Comparison of ENCODE assay signal across 10 mouse cellular contexts in genomic region chr13:83715971-83716615, GRCm38 (mm10).
A peak's percentile ranks its signal among the peaks of the same experiment; 100 is the strongest.
DNase-seq lines count a peak whose midpoint lies in the region; ATAC-seq and TF ChIP-seq lines count a peak whose summit lies in the region.
"Had no signal": no experiment of that assay in that cellular context is flagged by ENCODE, and none has a peak within 500 bp of the region (broad histone marks: within the 10 kb centered on the region; RNA-seq: fewer than 3 reads in every experiment).

No protein-coding gene starts in this region.

- no peak for ATAC-seq in lung, postnatal 0 days
- ATAC-seq in embryonic facial prominence, embryonic 12.5 days (ENCODE audit: insufficient number of reproducible peaks, insufficient read depth, low FRiP score, low TSS enrichment), result no peak

- no peaks in the 10 kb centered on the region for H3K4me1 ChIP-seq in lung, postnatal 0 days (ENCODE audit: insufficient read depth, low read depth, low read length)
- H3K4me1 ChIP-seq in embryonic facial prominence, embryonic 12.5 days, result 0 out of 2 replicates have a peak, but pooled peaks cover 4% of the 10 kb centered on the region

- no peak for DNase-seq in lung, postnatal 0 days (ENCODE audit: low spot score)
- no peak for DNase-seq in lung, postnatal 25 days (ENCODE audit: low spot score)
- DNase-seq in layer of hippocampus, postnatal 36 days, result peak; percentile 14 to 28
- DNase-seq in retina, postnatal 1 day, result peak; percentile 56
- no peak for DNase-seq in spleen, postnatal 36 days (ENCODE audit: low spot score in 2 of 2)
- no peak for DNase-seq in urinary bladder, adult 18-20 months (ENCODE audit: low spot score in 2 of 2)
- no peak for DNase-seq in T-cell, adult 2 months (ENCODE audit: low spot score)

- H3K27me3 ChIP-seq in lung, postnatal 0 days (replicated peaks; ENCODE audit: insufficient read depth, low read length), result peaks cover 62% of the 10 kb centered on the region
- H3K27me3 ChIP-seq in embryonic facial prominence, embryonic 12.5 days, result peaks cover 76% of the 10 kb centered on the region

- no peaks in the 10 kb centered on the region for H3K9me3 ChIP-seq in lung, postnatal 0 days (ENCODE audit: low read length)
- H3K9me3 ChIP-seq in embryonic facial prominence, embryonic 12.5 days, result no peaks in the 10 kb centered on the region
- H3K9me3 ChIP-seq: G1E; limb, embryonic 13.5 days had no signal

- no peaks in the 10 kb centered on the region for H3K36me3 ChIP-seq in lung, postnatal 0 days (ENCODE audit: insufficient read depth, low read length)
- H3K36me3 ChIP-seq in embryonic facial prominence, embryonic 12.5 days, result no peaks in the 10 kb centered on the region
- H3K36me3 ChIP-seq: G1E; limb, embryonic 13.5 days had no signal

- no peak overlapping the region for H3K4me3 ChIP-seq in lung, postnatal 0 days (ENCODE audit: low read depth, low read length)
- peak overlapping the region; percentile 20; the same call in 1 of the 2 replicates for H3K4me3 ChIP-seq in embryonic facial prominence, embryonic 12.5 days

- TF ChIP-seq CTCF in lung, postnatal 0 days (IDR thresholded peaks at IDR 0.05), result no peak

- H3K4me2 ChIP-seq in lung, postnatal 0 days (replicated peaks; ENCODE audit: low read depth, low read length), result 0 out of 2 replicates have a peak overlapping the region, but pooled peaks have one; percentile 17
- no peak overlapping the region for H3K4me2 ChIP-seq in embryonic facial prominence, embryonic 12.5 days (replicated peaks)

- WGBS in lung, postnatal 0 days, result 4% methylated on average over 27 of the region's 27 CpGs
- 3% methylated on average over 27 of the region's 27 CpGs for WGBS in embryonic facial prominence, embryonic 12.5 days

- no peak overlapping the region for H3K9ac ChIP-seq in lung, postnatal 0 days (replicated peaks; ENCODE audit: low read depth)
- H3K9ac ChIP-seq in embryonic facial prominence, embryonic 12.5 days, result no peak overlapping the region
- H3K9ac ChIP-seq: limb, embryonic 13.5 days had no signal

- H3K27ac ChIP-seq in lung, postnatal 0 days (ENCODE audit: low read length), result no peak overlapping the region
- no peak overlapping the region for H3K27ac ChIP-seq in embryonic facial prominence, embryonic 12.5 days
- H3K27ac ChIP-seq: limb, embryonic 13.5 days had no signal

- no peak for TF ChIP-seq EP300 in lung, postnatal 0 days (IDR thresholded peaks at IDR 0.05)

Comparison
In these comparisons a context has a peak if more than half of its experiments do, and no peak if none do; other contexts are left out.
1. DNase-seq: peak in layer of hippocampus, postnatal 36 days (2 of 2) and retina, postnatal 1 day (single experiment); none in lung, postnatal 0 days (single experiment), lung, postnatal 25 days (single experiment), spleen, postnatal 36 days (0 of 2), urinary bladder, adult 18-20 months (0 of 2) and T-cell, adult 2 months (single experiment).